12 mouse cellular contexts compared by ENCODE assay signal in the genomic region with DNA sequence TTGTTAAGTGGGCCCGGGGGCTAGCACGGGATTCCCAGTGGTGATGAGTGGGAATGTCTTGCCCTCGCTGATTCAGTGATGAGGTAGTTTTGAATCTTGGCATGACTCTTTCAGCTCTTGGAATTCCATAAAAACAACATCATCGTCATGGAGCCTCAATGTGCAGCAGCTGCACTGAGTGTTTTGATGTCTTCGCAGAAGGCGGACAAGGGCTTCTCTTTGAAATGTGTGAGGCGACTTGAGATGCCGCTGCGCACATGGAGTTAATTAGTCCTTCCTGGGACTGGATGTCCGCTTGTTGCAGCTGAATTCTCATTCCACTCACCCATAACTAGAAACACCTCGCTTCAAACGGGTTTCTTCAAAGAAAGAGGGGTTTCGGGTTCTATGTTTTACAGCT.
A peak's percentile ranks its signal among the peaks of the same experiment; 100 is the strongest.
DNase-seq lines count a peak whose midpoint lies in the region; ATAC-seq lines count a peak whose summit lies in the region.
"Had no signal": no experiment of that assay in that cellular context is flagged by ENCODE, and none has a peak within 500 bp of the region (broad histone marks: within the 10 kb centered on the region; RNA-seq: fewer than 3 reads in every experiment).

No protein-coding gene starts in this region.

- H3K9me3 ChIP-seq in forebrain, embryonic 14.5 days (replicated peaks; ENCODE audit: control insufficient read depth, low read length): no peaks in the 10 kb centered on the region
- H3K9me3 ChIP-seq in forebrain, embryonic 12.5 days: 0 out of 2 replicates have a peak, but pooled peaks cover 3% of the 10 kb centered on the region
- H3K9me3 ChIP-seq in midbrain, embryonic 10.5 days (replicated peaks): no peaks in the 10 kb centered on the region
- no peaks in the 10 kb centered on the region for H3K9me3 ChIP-seq in midbrain, embryonic 13.5 days
- H3K9me3 ChIP-seq in embryonic facial prominence, embryonic 11.5 days (replicated peaks; ENCODE audit: control insufficient read depth, low read length): no peaks in the 10 kb centered on the region

- WGBS in forebrain, embryonic 14.5 days: 61% methylated on average over 13 of the region's 13 CpGs
- 56% methylated on average over 13 of the region's 13 CpGs for WGBS in forebrain, embryonic 12.5 days
- WGBS in midbrain, embryonic 10.5 days: 74% methylated on average over 13 of the region's 13 CpGs
- WGBS in midbrain, embryonic 13.5 days: 76% methylated on average over 13 of the region's 13 CpGs
- 34% methylated on average over 13 of the region's 13 CpGs for WGBS in embryonic facial prominence, embryonic 11.5 days

- peak; percentile 28 for DNase-seq in forebrain, embryonic 14.5 days (ENCODE audit: low spot score)
- peak; percentile 34 for DNase-seq in midbrain, embryonic 10.5 days (ENCODE audit: low spot score)
- peak; percentile 75 for DNase-seq in embryonic facial prominence, embryonic 11.5 days (ENCODE audit: low spot score)
- peak; percentile 79 for DNase-seq in mesoderm, embryonic 11.5 days (ENCODE audit: low read depth, low spot score)
- no peak for DNase-seq in cerebellum, postnatal 14 days
- DNase-seq: cerebellum, adult 9-10 months; gastrocnemius, postnatal 36 days had no signal

- H3K4me1 ChIP-seq in forebrain, embryonic 14.5 days (ENCODE audit: control insufficient read depth, insufficient read depth, low read length): peaks cover 6% of the 10 kb centered on the region
- peaks cover 11% of the 10 kb centered on the region for H3K4me1 ChIP-seq in forebrain, embryonic 12.5 days
- H3K4me1 ChIP-seq in midbrain, embryonic 10.5 days: peaks cover 13% of the 10 kb centered on the region
- H3K4me1 ChIP-seq in midbrain, embryonic 13.5 days (replicated peaks): peaks cover 5% of the 10 kb centered on the region
- H3K4me1 ChIP-seq in embryonic facial prominence, embryonic 11.5 days (ENCODE audit: control insufficient read depth, insufficient read depth, low read length): no peaks in the 10 kb centered on the region

- ATAC-seq in forebrain, embryonic 14.5 days: no peak
- no peak for ATAC-seq in forebrain, embryonic 12.5 days (ENCODE audit: low FRiP score)
- ATAC-seq in midbrain, embryonic 13.5 days: no peak
- no peak for ATAC-seq in embryonic facial prominence, embryonic 11.5 days (replicated peaks; ENCODE audit: insufficient number of reproducible peaks, low FRiP score, low TSS enrichment, low read depth)
- no peak for ATAC-seq in frontal cortex, adult (ENCODE audit: low TSS enrichment)
- ATAC-seq: intestine, embryonic 16.5 days had no signal

- no peak overlapping the region for H3K4me2 ChIP-seq in forebrain, embryonic 14.5 days (ENCODE audit: low read length)
- no peak overlapping the region for H3K4me2 ChIP-seq in forebrain, embryonic 12.5 days
- no peak overlapping the region for H3K4me2 ChIP-seq in midbrain, embryonic 13.5 days (replicated peaks)
- no peak overlapping the region for H3K4me2 ChIP-seq in embryonic facial prominence, embryonic 11.5 days (ENCODE audit: low read depth, low read length)

- H3K9ac ChIP-seq in forebrain, embryonic 14.5 days (ENCODE audit: low read length): no peak overlapping the region
- no peak overlapping the region for H3K9ac ChIP-seq in forebrain, embryonic 12.5 days
- no peak overlapping the region for H3K9ac ChIP-seq in midbrain, embryonic 13.5 days (replicated peaks)
- H3K9ac ChIP-seq in embryonic facial prominence, embryonic 11.5 days (replicated peaks; ENCODE audit: low read length): no peak overlapping the region
- H3K9ac ChIP-seq: liver, embryonic 14.5 days had no signal

- no peak overlapping the region for H3K27ac ChIP-seq in forebrain, embryonic 14.5 days (ENCODE audit: low read depth, low read length)
- H3K27ac ChIP-seq in forebrain, embryonic 12.5 days: no peak overlapping the region; the same call in 1 of the 2 replicates
- no peak overlapping the region for H3K27ac ChIP-seq in midbrain, embryonic 10.5 days (replicated peaks)
- H3K27ac ChIP-seq in midbrain, embryonic 13.5 days: no peak overlapping the region
- H3K27ac ChIP-seq in embryonic facial prominence, embryonic 11.5 days (replicated peaks; ENCODE audit: low read depth, low read length): no peak overlapping the region
- H3K27ac ChIP-seq: liver, embryonic 14.5 days had no signal

- H3K36me3 ChIP-seq in forebrain, embryonic 14.5 days (ENCODE audit: control insufficient read depth, insufficient read depth, low read length): no peaks in the 10 kb centered on the region
- H3K36me3 ChIP-seq in forebrain, embryonic 12.5 days (replicated peaks): no peaks in the 10 kb centered on the region
- no peaks in the 10 kb centered on the region for H3K36me3 ChIP-seq in midbrain, embryonic 10.5 days
- no peaks in the 10 kb centered on the region for H3K36me3 ChIP-seq in midbrain, embryonic 13.5 days
- no peaks in the 10 kb centered on the region for H3K36me3 ChIP-seq in embryonic facial prominence, embryonic 11.5 days (replicated peaks; ENCODE audit: control insufficient read depth, insufficient read depth, low read depth, low read length)

- no peaks in the 10 kb centered on the region for H3K27me3 ChIP-seq in forebrain, embryonic 14.5 days (replicated peaks; ENCODE audit: control insufficient read depth, insufficient read depth, low read length)
- H3K27me3 ChIP-seq in forebrain, embryonic 12.5 days: no peaks in the 10 kb centered on the region
- H3K27me3 ChIP-seq in midbrain, embryonic 10.5 days (ENCODE audit: low read depth, poor library complexity, severe bottlenecking): no peaks in the 10 kb centered on the region
- H3K27me3 ChIP-seq in midbrain, embryonic 13.5 days: no peaks in the 10 kb centered on the region
- H3K27me3 ChIP-seq in embryonic facial prominence, embryonic 11.5 days (ENCODE audit: control insufficient read depth, insufficient read depth, low read length): no peaks in the 10 kb centered on the region

- no peak overlapping the region for H3K4me3 ChIP-seq in forebrain, embryonic 14.5 days (ENCODE audit: low read depth, low read length)
- H3K4me3 ChIP-seq in forebrain, embryonic 12.5 days (replicated peaks): no peak overlapping the region
- no peak overlapping the region for H3K4me3 ChIP-seq in midbrain, embryonic 10.5 days
- no peak overlapping the region for H3K4me3 ChIP-seq in midbrain, embryonic 13.5 days (replicated peaks)
- no peak overlapping the region for H3K4me3 ChIP-seq in embryonic facial prominence, embryonic 11.5 days (ENCODE audit: low read depth, low read length)

Comparison
In these comparisons a context has a peak if more than half of its experiments do, and no peak if none do; other contexts are left out.
1. DNase-seq: peak in forebrain, embryonic 14.5 days (single experiment), midbrain, embryonic 10.5 days (single experiment), embryonic facial prominence, embryonic 11.5 days (single experiment) and mesoderm, embryonic 11.5 days (single experiment); none in cerebellum, postnatal 14 days (0 of 2).